Mouse (Mus musculus) E14TG2a.4 (cell line): ENCODE data around the gene Hpgd.
"Not testable (repeated sequence)": the region's sequence is repeated elsewhere in the genome, so short reads cannot be mapped to it uniquely, and the experiment has no call there.

Source experiments
- H3K27me3 ChIP-seq: 2 replicates; pipeline ENCODE4 v1.6.1; 2014; ENCODE audit warnings: low read length, control low read depth; ENCODE audit not compliant: insufficient read depth
- H3K36me3 ChIP-seq: 2 replicates; pipeline ENCODE4 v1.6.1; 2014; ENCODE audit warnings: low read length, control low read depth; ENCODE audit not compliant: insufficient read depth
- H3K4me1 ChIP-seq: replicated peaks from 2 replicates; pipeline ENCODE4 v1.6.1; 2014; ENCODE audit warnings: low read depth, low read length, control low read depth
- H3K4me3 ChIP-seq: replicated peaks from 2 replicates; pipeline ENCODE4 v1.5.1; 2014; ENCODE audit warnings: mild to moderate bottlenecking, low read length
- H3K9me3 ChIP-seq: 2 replicates; pipeline ENCODE4 v1.6.1; 2014; ENCODE audit warnings: low read length, control low read depth
- CTCF ChIP-seq: conservative IDR thresholded peaks from 2 replicates; pipeline ENCODE4 v1.5.1; 2014; ENCODE audit warnings: low read length
- NANOG ChIP-seq: IDR thresholded peaks from 2 replicates; pipeline ENCODE4 v1.6.1; 2014; ENCODE audit warnings: borderline replicate concordance, low read length, mixed read lengths
- POU5F1 ChIP-seq: IDR thresholded peaks from 2 replicates; pipeline ENCODE4 v1.6.1; 2014; ENCODE audit warnings: low read length, borderline replicate concordance

Hpgd gene

GRCm38 (mm10) chr8:56294373-56294877, at the start of gene Hpgd:
Hpgd (plus strand) TSS chr8:56294585.
- TF ChIP-seq NANOG (no peak), POU5F1 (no peak), CTCF (no peak)
- Histone ChIP-seq H3K4me1 (peaks cover 13% of the 10 kb centered on the region), H3K9me3 (peaks cover 4% of the 10 kb centered on the region), H3K36me3 (no peaks in the 10 kb centered on the region), H3K27me3 (peaks cover 27% of the 10 kb centered on the region), H3K4me3 (peak within 1 kb of the TSS; percentile 79)

DNA sequence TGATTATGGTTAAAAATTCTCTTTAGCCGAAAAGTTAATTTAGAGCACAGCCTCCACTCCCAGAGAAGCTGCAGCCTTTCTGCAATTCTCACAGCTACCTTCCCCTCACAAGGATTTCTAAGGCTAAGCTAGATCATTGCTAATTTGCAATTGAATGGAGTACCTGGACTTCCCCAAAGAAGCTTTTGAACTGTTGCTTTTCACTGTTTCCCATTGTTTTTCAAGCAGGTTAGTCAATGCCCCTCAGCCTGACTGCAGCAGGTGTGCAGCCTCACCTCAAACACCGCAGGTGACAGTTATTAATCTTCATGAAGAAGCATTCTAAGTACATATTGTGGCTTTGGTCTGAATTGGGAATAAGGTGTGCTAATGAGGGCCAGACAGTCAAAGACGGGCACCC, 42.7 kb upstream of the Hpgd start:
- H3K36me3 ChIP-seq, result peaks cover 14% of the 10 kb centered on the region
- H3K9me3 ChIP-seq, result peaks cover 46% of the 10 kb centered on the region; the same call in 1 of the 2 replicates
- H3K27me3 ChIP-seq, H3K4me1 ChIP-seq: not testable (repeated sequence)
- peak; percentile 66; the same call in 1 of the 2 replicates for TF ChIP-seq NANOG
- peak; percentile 60; the same call in 1 of the 2 replicates for TF ChIP-seq POU5F1
- H3K4me3 ChIP-seq, result 0 out of 2 replicates have a peak overlapping the region, but pooled peaks have one; percentile 20

DNA sequence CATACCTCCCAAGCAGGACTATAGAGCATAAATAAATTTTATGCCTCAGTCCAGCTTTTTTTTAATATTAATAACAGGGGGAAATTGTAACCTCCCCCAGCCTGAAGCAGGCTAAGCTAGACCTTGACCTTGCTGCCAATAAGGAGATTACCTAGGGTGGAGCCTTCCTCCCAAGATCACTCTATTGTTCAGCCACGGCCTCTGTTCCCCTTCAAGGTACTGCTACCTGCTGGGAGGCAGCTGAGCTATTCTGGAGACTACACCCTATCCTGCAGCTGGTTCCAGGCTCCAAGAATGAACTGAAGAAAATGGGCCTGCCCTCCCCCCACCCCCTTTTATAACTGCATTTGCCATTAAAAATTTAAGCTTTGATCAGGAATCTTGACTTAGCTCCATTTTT, 42.1 kb upstream of the Hpgd start:
- Histone ChIP-seq H3K36me3 (peaks cover 14% of the 10 kb centered on the region), H3K9me3 (peaks cover 44% of the 10 kb centered on the region; the same call in 1 of the 2 replicates), H3K4me3 (0 out of 2 replicates have a peak overlapping the region, but pooled peaks have one; percentile 32), H3K4me1 (peaks cover 9% of the 10 kb centered on the region), H3K27me3 (no peaks in the 10 kb centered on the region)
- peak; percentile 60; the same call in 1 of the 2 replicates for TF ChIP-seq NANOG
- TF ChIP-seq CTCF, result no peak

GRCm38 (mm10) chr8:56261190-56261589, 33.2 kb upstream of the Hpgd start:
- TF ChIP-seq POU5F1 (no peak), NANOG (no peak), CTCF (no peak)
- Histone ChIP-seq H3K4me3 (no peak overlapping the region), H3K27me3 (no peaks in the 10 kb centered on the region), H3K4me1 (no peaks in the 10 kb centered on the region), H3K9me3 (peaks cover 9% of the 10 kb centered on the region; the same call in 1 of the 2 replicates), H3K36me3 (no peaks in the 10 kb centered on the region)

- TF ChIP-seq POU5F1 (no peak), NANOG (no peak), CTCF (no peak)
- H3K27me3 ChIP-seq, result no peaks in the 10 kb centered on the region
- H3K36me3 ChIP-seq, result no peaks in the 10 kb centered on the region
- H3K4me3 ChIP-seq, result no peak overlapping the region
- peaks cover 17% of the 10 kb centered on the region for H3K9me3 ChIP-seq
- no peaks in the 10 kb centered on the region for H3K4me1 ChIP-seq
Observed at GRCm38 (mm10) chr8:56269687-56270663, 24.4 kb upstream of the Hpgd start.

DNA sequence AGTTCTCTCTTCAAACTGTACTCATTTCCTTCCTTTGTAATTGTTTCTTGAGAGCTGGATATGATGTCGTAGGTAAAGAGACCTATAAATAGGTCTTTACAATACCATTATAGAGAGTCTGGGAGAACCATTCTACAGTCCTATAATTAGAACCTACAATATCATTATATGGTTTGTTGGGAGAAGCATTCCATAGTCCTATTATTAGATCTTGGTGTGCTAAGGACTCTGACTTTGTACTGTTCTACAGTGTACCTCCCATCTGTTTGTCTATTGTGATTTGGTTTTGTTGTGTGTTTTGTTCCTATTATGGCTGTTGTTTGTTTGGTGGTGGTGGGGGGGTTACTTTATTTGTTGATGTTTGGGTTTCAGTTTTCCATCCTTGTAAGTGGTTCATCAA, 21.5 kb upstream of the Hpgd start:
- no peak for TF ChIP-seq NANOG

GRCm38 (mm10) chr8:56275316-56275715, 19.1 kb upstream of the Hpgd start:
- no peaks in the 10 kb centered on the region for H3K4me1 ChIP-seq

More for the DNA sequence above, 21.5 kb upstream of the Hpgd start:
- Histone ChIP-seq H3K9me3 (no peaks in the 10 kb centered on the region), H3K4me1 (no peaks in the 10 kb centered on the region), H3K4me3 (no peak overlapping the region), H3K36me3 (no peaks in the 10 kb centered on the region), H3K27me3 (no peaks in the 10 kb centered on the region)

GRCm38 (mm10) chr8:56277810-56278528, 16.4 kb upstream of the Hpgd start:
- Histone ChIP-seq H3K27me3 (no peaks in the 10 kb centered on the region), H3K36me3 (no peaks in the 10 kb centered on the region), H3K4me1 (no peaks in the 10 kb centered on the region), H3K9me3 (no peaks in the 10 kb centered on the region), H3K4me3 (no peak overlapping the region)
- TF ChIP-seq NANOG (no peak), POU5F1 (no peak), CTCF (no peak)

More at GRCm38 (mm10) chr8:56275316-56275715, 19.1 kb upstream of the Hpgd start:
- Histone ChIP-seq H3K27me3 (no peaks in the 10 kb centered on the region), H3K36me3 (no peaks in the 10 kb centered on the region), H3K9me3 (no peaks in the 10 kb centered on the region), H3K4me3 (no peak overlapping the region)
- TF ChIP-seq NANOG (no peak), POU5F1 (no peak), CTCF (no peak)
